Comparison of ENCODE assay signal across 8 mouse cellular contexts in the genomic region with DNA sequence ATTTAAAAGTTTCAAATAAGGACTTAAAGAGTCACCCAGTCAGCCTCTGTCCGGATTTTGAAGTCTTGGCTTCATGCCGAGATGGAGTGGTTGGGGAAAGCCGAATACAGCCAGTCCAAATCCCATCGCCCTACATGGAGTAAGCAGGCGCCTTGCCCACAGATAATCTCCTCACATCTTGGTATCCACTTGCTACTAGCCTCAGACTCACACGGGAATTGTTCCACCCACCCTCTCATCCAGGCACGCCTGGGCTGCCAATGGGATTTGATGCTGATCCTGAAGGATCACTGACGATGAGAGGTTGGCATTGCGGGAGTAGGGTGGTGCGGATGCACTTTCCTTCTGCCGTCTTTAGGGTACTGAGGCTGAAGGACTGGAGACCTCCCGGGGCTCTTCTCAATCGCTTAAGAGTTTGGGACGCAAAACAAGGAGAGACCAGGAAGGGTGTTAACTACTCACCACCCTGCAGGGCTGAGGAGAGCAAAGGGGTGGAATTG. TPM values are rescaled to one million over a fixed set of nuclear protein-coding genes. Genes with fewer than 3 reads are reported as not detected.
DNase-seq lines count a peak whose midpoint lies in the region; ATAC-seq lines count a peak whose summit lies in the region.

Gene Dnajc14 (plus strand): TSS at position 292 of the 500 bp plus-strand sequence.

- peaks cover 58% of the 10 kb centered on the region for H3K36me3 ChIP-seq in embryonic facial prominence, embryonic 10.5 days (replicated peaks)
- H3K36me3 ChIP-seq in intestine, embryonic 16.5 days (ENCODE audit: control insufficient read depth, insufficient read depth, low read length), result peaks cover 7% of the 10 kb centered on the region; the same call in 1 of the 2 replicates
- peaks cover 71% of the 10 kb centered on the region for H3K36me3 ChIP-seq in megakaryocyte, embryonic 14.5 days (replicated peaks; ENCODE audit: low read length)

- whole genome bisulfite sequencing in embryonic facial prominence, embryonic 10.5 days, result 2% methylated on average over 14 of the region's 14 CpGs
- WGBS in intestine, embryonic 16.5 days, result under 1% methylated on average over 14 of the region's 14 CpGs

- intact Hi-C loops in left cerebral cortex, postnatal 14 days (cut with DNase I), result no loop called here

- ATAC-seq in intestine, embryonic 16.5 days, result peak; percentile 8

- peaks cover 50% of the 10 kb centered on the region for H3K4me1 ChIP-seq in embryonic facial prominence, embryonic 10.5 days
- H3K4me1 ChIP-seq in intestine, embryonic 16.5 days (ENCODE audit: control insufficient read depth, insufficient read depth, low read length), result peaks cover 31% of the 10 kb centered on the region
- H3K4me1 ChIP-seq in megakaryocyte, embryonic 14.5 days, result peaks cover 54% of the 10 kb centered on the region

- no peaks in the 10 kb centered on the region for H3K27me3 ChIP-seq in embryonic facial prominence, embryonic 10.5 days (replicated peaks; ENCODE audit: low read depth, poor library complexity, severe bottlenecking)
- H3K27me3 ChIP-seq in intestine, embryonic 16.5 days (replicated peaks; ENCODE audit: control insufficient read depth, insufficient read depth, low read length), result no peaks in the 10 kb centered on the region
- H3K27me3 ChIP-seq in megakaryocyte, embryonic 14.5 days (replicated peaks), result no peaks in the 10 kb centered on the region

- peak; percentile 30 to 35 for DNase-seq in spleen, postnatal 10 days (ENCODE audit: low spot score in 2 of 2)
- no peak for DNase-seq in spleen, postnatal 36 days (ENCODE audit: low spot score in 2 of 2)
- peak; percentile 63 for DNase-seq in embryonic facial prominence, embryonic 10.5 days (ENCODE audit: low spot score)
- DNase-seq in gonadal fat pad, adult 2 months (ENCODE audit: low read depth), result no peak
- DNase-seq in left cerebral cortex, postnatal 14 days (ENCODE audit: low spot score in 2 of 2), result peak; percentile 71 to 89
- peak; percentile 59 to 70 for DNase-seq in right cerebral cortex, postnatal 36 days (ENCODE audit: low spot score in 2 of 2)

- peak within 1 kb of the TSS; percentile 91 for H3K27ac ChIP-seq in embryonic facial prominence, embryonic 10.5 days (replicated peaks)
- H3K27ac ChIP-seq in intestine, embryonic 16.5 days (ENCODE audit: low read length), result peak within 1 kb of the TSS; percentile 99

- peak within 1 kb of the TSS; percentile 64 for H3K4me2 ChIP-seq in intestine, embryonic 16.5 days (ENCODE audit: low read depth, low read length)

- no peaks in the 10 kb centered on the region for H3K9me3 ChIP-seq in embryonic facial prominence, embryonic 10.5 days
- no peaks in the 10 kb centered on the region for H3K9me3 ChIP-seq in intestine, embryonic 16.5 days (ENCODE audit: control insufficient read depth, low read length)
- H3K9me3 ChIP-seq in megakaryocyte, embryonic 14.5 days, result no peaks in the 10 kb centered on the region

- peak within 1 kb of the TSS; percentile 92 for H3K9ac ChIP-seq in intestine, embryonic 16.5 days (ENCODE audit: low read depth, low read length)

- H3K4me3 ChIP-seq in embryonic facial prominence, embryonic 10.5 days, result peak within 1 kb of the TSS; percentile 72
- peak within 1 kb of the TSS; percentile 71 for H3K4me3 ChIP-seq in intestine, embryonic 16.5 days (ENCODE audit: low read length)
- peak within 1 kb of the TSS; percentile 100 for H3K4me3 ChIP-seq in megakaryocyte, embryonic 14.5 days (replicated peaks)

RNA-seq across cellular contexts. Expression of gene Dnajc14, which starts in this region (rescaled TPM):
- 51.9 and 53.7 TPM in 2 replicates for polyA plus RNA-seq in embryonic facial prominence, embryonic 10.5 days (2016; fragmentation: Nextera tagmentation; extraction: Ambion mirVana)
- polyA plus RNA-seq in gonadal fat pad, adult 2 months (2012; rRNA removed), result 18.3 and 21.4 TPM in 2 replicates
- 45.5 and 45.8 TPM in 2 replicates for polyA plus RNA-seq in intestine, embryonic 16.5 days (2015; fragmentation: Nextera tagmentation; extraction: Ambion mirVana)
- 10 to 100 TPM; 68.1 to 68.6 TPM for total RNA-seq in left cerebral cortex, postnatal 14 days (2021)
- polyA plus RNA-seq in megakaryocyte, embryonic 14.5 days (2012; ENCODE audit: insufficient read depth, low replicate concordance), result 13.4 and 18.2 TPM in 2 replicates

Comparison
In these comparisons a context has a peak if more than half of its experiments do, and no peak if none do; other contexts are left out.
1. DNase-seq: peak in spleen, postnatal 10 days (2 of 2), embryonic facial prominence, embryonic 10.5 days (single experiment), left cerebral cortex, postnatal 14 days (2 of 2) and right cerebral cortex, postnatal 36 days (2 of 2); none in spleen, postnatal 36 days (0 of 2) and gonadal fat pad, adult 2 months (single experiment).
2. Peak in every context shown above with its lines, with median percentiles within 50 percentile points of each other: H3K4me3 ChIP-seq.